Mouse (Mus musculus) kidney, adult 2 months (tissue): ENCODE measurements around the gene Ywhab.

Experiments
- CTCF ChIP-seq: fragments of 200-500 bp; conservative IDR thresholded peaks from 2 replicates; pipeline ENCODE4 v1.5.1; 2011; ENCODE audit warnings: low read depth, mild to moderate bottlenecking, control low read depth, low read length, moderate library complexity, mixed read lengths; ENCODE audit not compliant: insufficient read depth, insufficient read length
- POLR2A ChIP-seq: fragments of 200-500 bp; IDR thresholded peaks from one replicate; pipeline ENCODE4 v1.6.1; 2011; ENCODE audit warnings: low read depth, low read length, control low read depth

DNA sequence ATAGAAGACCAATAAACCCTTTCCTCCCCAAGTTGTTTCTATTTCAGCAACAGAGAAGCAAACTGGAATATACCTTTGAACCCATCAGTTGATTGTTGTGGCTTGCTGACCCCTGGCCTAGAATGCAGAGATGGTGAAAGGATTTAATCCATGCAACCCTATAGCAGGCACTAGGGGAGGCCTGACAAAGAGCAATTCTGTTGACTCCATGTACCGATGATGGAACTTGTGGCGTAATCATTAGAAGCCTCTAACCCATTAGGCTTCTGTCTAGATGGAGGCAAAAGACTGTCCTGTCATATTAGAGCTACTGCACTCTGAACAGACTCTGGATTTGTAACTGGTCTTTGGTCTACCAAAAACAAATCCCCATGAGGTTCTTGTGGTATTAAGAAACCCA, 1.9 kb upstream of the Ywhab start:
- TF ChIP-seq CTCF (no peak), POLR2A (no peak)
